Mouse (Mus musculus) midbrain, postnatal 0 days (tissue): ENCODE measurements around the gene Prph. TPM values are rescaled to one million over a fixed set of nuclear protein-coding genes. Genes with fewer than 3 reads are reported as not detected.
A peak's percentile ranks its signal among the peaks of the same experiment; 100 is the strongest.

Source experiments
- ATAC-seq: fragments of 200-750 bp; cut with Nextera tagmentation; 2 replicates; pipeline ENCODE4 v1.8.0; 2017; ENCODE audit warnings: moderate number of reproducible peaks, mild to moderate bottlenecking, moderate TSS enrichment, moderate library complexity; ENCODE audit not compliant: low FRiP score
- DNase-seq: peaks from one replicate; pipeline ENCODE4 v3.0.0-alpha.2; 2015; ENCODE audit warnings: low spot score
- H3K27ac ChIP-seq: fragments of 300-500 bp; sonication (generic); 2 replicates; pipeline ENCODE4 v1.5.1; 2014; ENCODE audit warnings: low read depth, mild to moderate bottlenecking, low read length, mixed read lengths
- H3K27me3 ChIP-seq: fragments of 300-500 bp; sonication (generic); 2 replicates; pipeline ENCODE4 v1.6.1; 2014; ENCODE audit warnings: low read length, control low read depth, mixed read lengths; ENCODE audit not compliant: insufficient read depth
- H3K36me3 ChIP-seq: fragments of 300-500 bp; sonication (generic); 2 replicates; pipeline ENCODE4 v1.6.1; 2014; ENCODE audit warnings: low read length, control low read depth, mixed read lengths; ENCODE audit not compliant: insufficient read depth
- H3K4me1 ChIP-seq: fragments of 300-500 bp; sonication (generic); 2 replicates; pipeline ENCODE4 v1.6.1; 2014; ENCODE audit warnings: mild to moderate bottlenecking, control low read depth, antibody characterized with exemption, low read length, mixed read lengths; ENCODE audit not compliant: insufficient read depth
- H3K4me2 ChIP-seq: fragments of 300-500 bp; sonication (generic); 2 replicates; pipeline ENCODE4 v1.6.1; 2014; ENCODE audit warnings: low read depth, mild to moderate bottlenecking, low read length, mixed read lengths; ENCODE audit not compliant: poor library complexity, severe bottlenecking
- H3K4me3 ChIP-seq: fragments of 300-500 bp; sonication (generic); 2 replicates; pipeline ENCODE4 v1.5.1; 2014; ENCODE audit warnings: low read depth, mild to moderate bottlenecking, low read length, moderate library complexity
- H3K9ac ChIP-seq: fragments of 300-500 bp; sonication (generic); replicated peaks from 2 replicates; pipeline ENCODE4 v1.6.1; 2014; ENCODE audit warnings: mild to moderate bottlenecking, low read length, moderate library complexity, mixed read lengths; ENCODE audit not compliant: poor library complexity, severe bottlenecking
- H3K9me3 ChIP-seq: fragments of 300-500 bp; sonication (generic); 2 replicates; pipeline ENCODE4 v1.6.1; 2016; ENCODE audit warnings: low read length, control low read depth
- CTCF ChIP-seq: IDR thresholded peaks from 2 replicates; pipeline ENCODE4 v1.5.1; 2016; ENCODE audit warnings: antibody characterized with exemption, mild to moderate bottlenecking
- WGBS: fragments of 180-500 bp; shearing (Covaris S2); extraction: QIAGEN DNeasy Blood & Tissue Kit; methylation state at CpG from one replicate; pipeline ENCODE4 v1.1.7; 2014; 5-methylcytosine and 5-hydroxymethylcytosine counted together
- polyA plus RNA-seq: library from polyadenylated mRNA; unstranded; fragments of >200 nt; fragmentation: Nextera tagmentation; extraction: Ambion mirVana; gene quantifications from 2 replicates; pipeline ENCODE4 v1.2.1, GENCODE M21; 2015
- total RNA-seq: library from RNA; depleted of rRNA; stranded (reverse); fragments of >200 nt; gene quantifications from 2 replicates; pipeline ENCODE4 v1.2.3, GENCODE M21; 2014

Prph gene
- total and polyA plus RNA-seq, 2 experiments from 2014 or later, result 9.1 to 11.2 TPM

DNA sequence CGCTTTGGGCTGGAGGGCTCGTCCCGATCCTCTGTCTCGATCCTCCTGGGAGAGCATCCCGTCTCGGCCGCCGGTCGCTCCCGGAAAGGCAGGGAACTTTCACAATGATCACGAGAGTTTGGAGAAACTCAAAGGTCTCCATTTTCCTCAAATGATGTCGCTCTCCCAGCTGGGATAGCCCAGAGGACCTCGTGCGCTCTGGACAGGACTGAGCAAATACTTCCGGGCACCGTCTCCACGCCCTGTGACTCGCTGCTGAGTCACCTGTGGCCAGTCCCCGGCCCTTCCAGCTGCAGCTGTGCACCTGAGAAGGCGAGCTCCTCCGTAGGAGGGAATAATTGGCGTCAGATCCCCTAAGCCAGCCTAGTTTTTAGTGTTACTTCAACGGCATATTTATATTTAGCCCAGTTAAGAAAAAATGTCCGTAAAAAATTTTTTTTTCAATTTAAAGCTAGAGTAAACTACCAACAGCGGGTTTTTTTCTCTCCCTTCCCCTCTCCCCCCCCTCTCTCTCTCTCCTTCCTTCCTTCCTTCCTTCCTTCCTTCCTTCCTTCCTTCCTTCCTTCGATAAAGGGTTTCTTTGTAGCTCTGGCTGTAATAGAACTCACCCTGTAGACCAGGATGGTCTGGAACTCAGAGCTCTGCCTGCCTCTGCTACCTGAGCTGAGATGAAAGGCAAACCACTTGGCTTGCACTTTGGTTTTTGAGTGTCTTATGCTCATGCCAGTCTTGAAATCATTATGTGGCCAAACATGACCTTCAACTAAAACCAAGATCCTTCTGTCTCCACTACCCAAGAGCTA, 24.2 kb upstream of the Prph start:
- no peak for TF ChIP-seq CTCF
- ATAC-seq, result no peak
- Histone ChIP-seq H3K27ac (no peak overlapping the region), H3K36me3 (no peaks in the 10 kb centered on the region), H3K27me3 (peaks cover 12% of the 10 kb centered on the region; the same call in 1 of the 2 replicates), H3K4me3 (peak overlapping the region; percentile 34), H3K4me2 (peak overlapping the region; percentile 62), H3K9ac (no peak overlapping the region), H3K4me1 (peaks cover 2% of the 10 kb centered on the region; the same call in 1 of the 2 replicates), H3K9me3 (no peaks in the 10 kb centered on the region)
- DNase-seq, result no peak
- 19% methylated on average over 26 of the region's 26 CpGs for WGBS

GRCm38 (mm10) chr15:99031388-99031675, 23.6 kb upstream of the Prph start:
- TF ChIP-seq CTCF, result no peak
- Histone ChIP-seq H3K9me3 (no peaks in the 10 kb centered on the region), H3K4me1 (peaks cover 2% of the 10 kb centered on the region; the same call in 1 of the 2 replicates), H3K27me3 (peaks cover 12% of the 10 kb centered on the region; the same call in 1 of the 2 replicates), H3K27ac (no peak overlapping the region), H3K9ac (no peak overlapping the region), H3K4me2 (no peak overlapping the region), H3K36me3 (no peaks in the 10 kb centered on the region), H3K4me3 (no peak overlapping the region)
- DNase-seq, result no peak
- 86% methylated on average over 4 of the region's 4 CpGs for WGBS
- no peak for ATAC-seq

DNA sequence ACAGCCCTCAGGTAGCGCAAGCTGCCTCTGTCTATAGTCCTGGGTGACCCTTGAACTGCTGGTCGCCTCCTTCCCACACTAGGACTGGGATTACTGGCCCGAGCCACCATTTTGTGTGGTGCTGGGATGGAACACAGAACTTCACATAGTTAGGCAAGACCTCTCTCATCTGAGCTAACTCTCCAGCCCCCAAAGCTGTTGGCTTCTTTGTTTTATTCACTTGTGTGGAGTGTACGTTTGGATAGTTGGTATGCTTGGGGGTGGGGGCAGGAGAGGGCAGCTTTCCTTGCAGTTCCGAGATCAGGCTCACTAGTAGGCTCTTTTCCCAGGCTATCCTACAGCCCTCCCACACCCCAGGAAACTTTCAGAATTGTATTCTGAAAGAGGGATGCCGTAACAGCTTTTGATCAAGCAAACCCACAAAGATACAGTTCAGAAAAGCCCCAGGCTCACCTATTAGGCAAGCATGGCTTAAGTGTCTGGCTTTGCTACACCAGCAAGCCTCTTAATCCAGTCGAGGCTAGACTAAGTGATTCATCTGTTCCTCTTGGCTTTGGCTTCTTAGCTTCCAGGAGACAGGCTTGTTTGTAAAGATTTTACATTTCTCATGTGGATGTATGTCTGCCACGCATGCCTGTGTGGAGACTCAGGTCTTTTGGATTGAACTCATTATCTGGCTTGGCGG, 22.8 kb upstream of the Prph start:
- DNase-seq (no peak), ATAC-seq (no peak)
- H3K4me2 ChIP-seq, result no peak overlapping the region
- TF ChIP-seq CTCF, result no peak
- no peaks in the 10 kb centered on the region for H3K9me3 ChIP-seq
- no peaks in the 10 kb centered on the region for H3K36me3 ChIP-seq
- no peak overlapping the region for H3K4me3 ChIP-seq
- no peak overlapping the region for H3K27ac ChIP-seq
- peaks cover 2% of the 10 kb centered on the region; the same call in 1 of the 2 replicates for H3K4me1 ChIP-seq
- peaks cover 12% of the 10 kb centered on the region; the same call in 1 of the 2 replicates for H3K27me3 ChIP-seq
- H3K9ac ChIP-seq, result no peak overlapping the region
- 75% methylated on average over 9 of the region's 9 CpGs for WGBS

DNA sequence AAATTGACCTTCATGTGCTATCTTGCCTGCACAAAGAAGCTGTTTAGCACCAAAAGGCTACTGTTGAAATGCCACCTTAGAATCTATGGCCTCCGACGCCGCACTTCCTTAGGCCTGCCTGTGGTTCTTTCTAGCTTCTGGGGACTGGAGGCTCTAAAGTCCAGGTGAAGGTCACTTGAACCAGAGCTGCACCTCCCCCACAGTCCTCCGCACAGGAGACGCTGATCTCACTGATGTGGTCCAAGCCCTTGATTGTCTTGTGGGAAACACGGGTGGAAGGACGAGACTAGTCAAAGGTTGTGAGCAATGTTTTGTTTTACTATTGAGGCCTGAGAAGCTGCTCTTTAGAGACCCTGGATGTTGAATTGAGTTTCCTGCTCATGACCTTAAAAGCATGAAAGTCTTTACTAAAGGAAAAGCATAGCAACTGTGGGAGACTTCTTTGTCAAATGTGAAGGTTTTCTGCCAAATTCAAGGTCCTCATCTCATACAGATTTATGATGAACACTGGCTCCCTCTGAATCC, 22.2 kb upstream of the Prph start:
- Histone ChIP-seq H3K27me3 (peaks cover 12% of the 10 kb centered on the region; the same call in 1 of the 2 replicates), H3K27ac (no peak overlapping the region), H3K4me1 (peaks cover 2% of the 10 kb centered on the region; the same call in 1 of the 2 replicates), H3K36me3 (no peaks in the 10 kb centered on the region), H3K9ac (no peak overlapping the region), H3K4me2 (no peak overlapping the region), H3K4me3 (no peak overlapping the region), H3K9me3 (no peaks in the 10 kb centered on the region)
- no peak for ATAC-seq
- whole genome bisulfite sequencing, result 84% methylated on average over 7 of the region's 7 CpGs
- no peak for DNase-seq
- TF ChIP-seq CTCF, result no peak

- ATAC-seq (no peak), DNase-seq (no peak)
- Histone ChIP-seq H3K27ac (no peak overlapping the region), H3K9ac (no peak overlapping the region), H3K4me2 (no peak overlapping the region), H3K9me3 (no peaks in the 10 kb centered on the region), H3K4me3 (no peak overlapping the region), H3K36me3 (no peaks in the 10 kb centered on the region), H3K27me3 (peaks cover 12% of the 10 kb centered on the region; the same call in 1 of the 2 replicates), H3K4me1 (peaks cover 2% of the 10 kb centered on the region; the same call in 1 of the 2 replicates)
- 79% methylated on average over 7 of the region's 7 CpGs for WGBS
- TF ChIP-seq CTCF, result no peak
These were observed 21.3 kb upstream of the Prph start for GRCm38 (mm10) chr15:99033498-99034270.
